Comparison of ENCODE assay signal across 11 mouse cellular contexts in genomic region chr1:151461265-151461664, GRCm38 (mm10). TPM values are rescaled to one million over a fixed set of nuclear protein-coding genes. Genes with fewer than 3 reads are reported as not detected.
A peak's percentile ranks its signal among the peaks of the same experiment; 100 is the strongest.
DNase-seq lines count a peak whose midpoint lies in the region; ATAC-seq and TF ChIP-seq lines count a peak whose summit lies in the region.
"Had no signal": no experiment of that assay in that cellular context is flagged by ENCODE, and none has a peak within 500 bp of the region (broad histone marks: within the 10 kb centered on the region; RNA-seq: fewer than 3 reads in every experiment).

No protein-coding gene starts in this region.

- H3K27me3 ChIP-seq in forebrain, postnatal 0 days (ENCODE audit: insufficient read depth, low read length): no peaks in the 10 kb centered on the region
- no peaks in the 10 kb centered on the region for H3K27me3 ChIP-seq in forebrain, embryonic 12.5 days
- H3K27me3 ChIP-seq in liver, postnatal 0 days (ENCODE audit: insufficient read depth, low read length): no peaks in the 10 kb centered on the region
- no peaks in the 10 kb centered on the region for H3K27me3 ChIP-seq in liver, embryonic 11.5 days (replicated peaks; ENCODE audit: control insufficient read depth, insufficient read depth, low read length)
- H3K27me3 ChIP-seq in CH12.LX (replicated peaks): no peaks in the 10 kb centered on the region
- H3K27me3 ChIP-seq: embryonic facial prominence, embryonic 12.5 days; hindbrain, embryonic 15.5 days; liver, embryonic 15.5 days had no signal

- dilution Hi-C loops in CH12.LX (cut with MboI; ENCODE audit: extremely low pct_ligation_motif_present, extremely low pct_unique_long_range_greater_than_20kb, low sequenced_read_pairs): no loop called here

- H3K4me3 ChIP-seq in forebrain, postnatal 0 days (ENCODE audit: low read depth, low read length): no peak overlapping the region
- H3K4me3 ChIP-seq in forebrain, embryonic 12.5 days (replicated peaks): no peak overlapping the region
- no peak overlapping the region for H3K4me3 ChIP-seq in liver, postnatal 0 days (ENCODE audit: low read depth, low read length)
- no peak overlapping the region for H3K4me3 ChIP-seq in liver, embryonic 11.5 days (ENCODE audit: low read depth, low read length)
- no peak overlapping the region for H3K4me3 ChIP-seq in CH12.LX (replicated peaks in 1 of 3; ENCODE audit: low read depth in 2 of 3, low read length in 2 of 3, poor library complexity in 1 of 3)
- H3K4me3 ChIP-seq: embryonic facial prominence, embryonic 12.5 days; hindbrain, embryonic 15.5 days; liver, embryonic 15.5 days had no signal

- H3K27ac ChIP-seq in forebrain, postnatal 0 days (ENCODE audit: low read depth, low read length): no peak overlapping the region
- no peak overlapping the region for H3K27ac ChIP-seq in forebrain, embryonic 12.5 days
- H3K27ac ChIP-seq in liver, postnatal 0 days (ENCODE audit: low read depth): no peak overlapping the region
- no peak overlapping the region for H3K27ac ChIP-seq in liver, embryonic 11.5 days (ENCODE audit: low read depth, low read length)
- no peak overlapping the region for H3K27ac ChIP-seq in CH12.LX (ENCODE audit: insufficient read depth, low read depth)
- H3K27ac ChIP-seq: embryonic facial prominence, embryonic 12.5 days; hindbrain, embryonic 15.5 days; liver, embryonic 15.5 days had no signal

- peak; percentile 46 for TF ChIP-seq CTCF in forebrain, postnatal 0 days (IDR thresholded peaks at IDR 0.05; ENCODE audit: low read depth)
- TF ChIP-seq CTCF in liver, postnatal 0 days (IDR thresholded peaks at IDR 0.05; ENCODE audit: low read depth): peak; percentile 49
- peak in 1 of 2 experiments; percentile 34; a peak in 2 of 4 replicates for TF ChIP-seq CTCF in CH12.LX (conservative IDR thresholded peaks at IDR 0.05 in 1 of 2, IDR thresholded peaks at IDR 0.05 in 1 of 2; ENCODE audit: low read depth in 2 of 2, low read length in 2 of 2)
- TF ChIP-seq CTCF in brain, embryonic 14.5 days (IDR thresholded peaks at IDR 0.05; ENCODE audit: borderline replicate concordance, extremely low read depth, insufficient read depth, insufficient read length): peak; percentile 37; the same call in 1 of the 2 replicates

- DNase-seq in forebrain, postnatal 0 days: peak; percentile 25
- DNase-seq in liver, postnatal 0 days: peak; percentile 18
- DNase-seq in liver, embryonic 11.5 days (ENCODE audit: low spot score): no peak
- DNase-seq in CH12.LX (ENCODE audit: extremely low read depth): peak; percentile 20
- DNase-seq in brain, embryonic 14.5 days (ENCODE audit: low read depth): peak; percentile 27
- DNase-seq in frontal cortex, postnatal 10 days (ENCODE audit: low spot score in 2 of 2): no peak
- DNase-seq in kidney, adult 9 months: no peak

- TF ChIP-seq POLR2A in CH12.LX (IDR thresholded peaks at IDR 0.05; ENCODE audit: low read depth, low read length): no peak
- no peak for TF ChIP-seq POLR2A in brain, embryonic 14.5 days (IDR thresholded peaks at IDR 0.05; ENCODE audit: borderline replicate concordance, extremely low read depth, insufficient read depth, insufficient read length, poor library complexity, severe bottlenecking)

- no peak; the same call in none of the 2 replicates for TF ChIP-seq RAD21 in CH12.LX (IDR thresholded peaks at IDR 0.05; ENCODE audit: low read depth, low read length)

- H3K4me2 ChIP-seq in forebrain, postnatal 0 days (ENCODE audit: low read depth): no peak overlapping the region
- H3K4me2 ChIP-seq in forebrain, embryonic 12.5 days: no peak overlapping the region
- H3K4me2 ChIP-seq in liver, postnatal 0 days (ENCODE audit: low read depth, low read length): no peak overlapping the region
- no peak overlapping the region for H3K4me2 ChIP-seq in liver, embryonic 11.5 days
- H3K4me2 ChIP-seq in CH12.LX (ENCODE audit: insufficient read depth, low read depth, poor library complexity, severe bottlenecking): no peak overlapping the region
- H3K4me2 ChIP-seq: embryonic facial prominence, embryonic 12.5 days; hindbrain, embryonic 15.5 days; liver, embryonic 15.5 days had no signal

- 82% methylated on average over 9 of the region's 9 CpGs for WGBS in forebrain, postnatal 0 days
- WGBS in forebrain, embryonic 12.5 days: 82% methylated on average over 9 of the region's 9 CpGs
- WGBS in liver, postnatal 0 days (ENCODE audit: insufficient replicate concordance): 89% methylated on average over 9 of the region's 9 CpGs
- WGBS in liver, embryonic 11.5 days: 83% methylated on average over 9 of the region's 9 CpGs

- in situ Hi-C loops in CH12.LX (cut with MboI; ENCODE audit: low pct_ligation_motif_present, low pct_unique_long_range_greater_than_20kb, low sequenced_read_pairs): loop anchor here (25.0 kb wide), 1 partner anchor 251 kb away; no protein-coding TSS in a partner anchor

- H3K9ac ChIP-seq in forebrain, postnatal 0 days: no peak overlapping the region
- H3K9ac ChIP-seq in forebrain, embryonic 12.5 days: no peak overlapping the region
- no peak overlapping the region for H3K9ac ChIP-seq in liver, postnatal 0 days (replicated peaks)
- H3K9ac ChIP-seq in liver, embryonic 11.5 days (ENCODE audit: low read depth, low read length): no peak overlapping the region
- no peak overlapping the region for H3K9ac ChIP-seq in CH12.LX (ENCODE audit: insufficient read depth, low read depth)
- H3K9ac ChIP-seq: embryonic facial prominence, embryonic 12.5 days; hindbrain, embryonic 15.5 days; liver, embryonic 15.5 days had no signal

- H3K9me3 ChIP-seq in forebrain, postnatal 0 days (ENCODE audit: low read length): no peaks in the 10 kb centered on the region
- H3K9me3 ChIP-seq in forebrain, embryonic 12.5 days: no peaks in the 10 kb centered on the region
- no peaks in the 10 kb centered on the region for H3K9me3 ChIP-seq in liver, postnatal 0 days (ENCODE audit: low read length)
- no peaks in the 10 kb centered on the region for H3K9me3 ChIP-seq in liver, embryonic 11.5 days (ENCODE audit: control insufficient read depth, low read length)
- H3K9me3 ChIP-seq in CH12.LX (replicated peaks; ENCODE audit: low read length): no peaks in the 10 kb centered on the region
- H3K9me3 ChIP-seq: embryonic facial prominence, embryonic 12.5 days; hindbrain, embryonic 15.5 days; liver, embryonic 15.5 days had no signal

- H3K4me1 ChIP-seq in forebrain, postnatal 0 days (ENCODE audit: insufficient read depth): no peaks in the 10 kb centered on the region
- H3K4me1 ChIP-seq in forebrain, embryonic 12.5 days: no peaks in the 10 kb centered on the region
- H3K4me1 ChIP-seq in liver, postnatal 0 days (ENCODE audit: insufficient read depth): no peaks in the 10 kb centered on the region
- H3K4me1 ChIP-seq in liver, embryonic 11.5 days (replicated peaks; ENCODE audit: control insufficient read depth, insufficient read depth, low read length): no peaks in the 10 kb centered on the region
- peaks cover 0 to 8% of the 10 kb centered on the region in 2 experiments; a peak in 1 of 4 replicates for H3K4me1 ChIP-seq in CH12.LX (ENCODE audit: control insufficient read depth in 1 of 2, insufficient read depth in 2 of 2)
- H3K4me1 ChIP-seq: embryonic facial prominence, embryonic 12.5 days; hindbrain, embryonic 15.5 days; liver, embryonic 15.5 days had no signal

- ATAC-seq in forebrain, postnatal 0 days: peak; percentile 34; the same call in 1 of the 2 replicates
- no peak for ATAC-seq in forebrain, embryonic 12.5 days (ENCODE audit: low FRiP score)
- no peak for ATAC-seq in liver, postnatal 0 days
- ATAC-seq in liver, embryonic 11.5 days (replicated peaks; ENCODE audit: low FRiP score): no peak

- no peaks in the 10 kb centered on the region for H3K79me2 ChIP-seq in CH12.LX (replicated peaks; ENCODE audit: control insufficient read depth, extremely low read depth, insufficient read depth, poor library complexity, severe bottlenecking)

- no peak for TF ChIP-seq EP300 in liver, postnatal 0 days (IDR thresholded peaks at IDR 0.05; ENCODE audit: low read depth)
- TF ChIP-seq EP300 in CH12.LX (IDR thresholded peaks at IDR 0.05; ENCODE audit: low read length): no peak

- H3K36me3 ChIP-seq in forebrain, postnatal 0 days (ENCODE audit: insufficient read depth): peaks cover 30% of the 10 kb centered on the region
- H3K36me3 ChIP-seq in forebrain, embryonic 12.5 days (replicated peaks): peaks cover 40% of the 10 kb centered on the region
- peaks cover 32% of the 10 kb centered on the region for H3K36me3 ChIP-seq in liver, postnatal 0 days (replicated peaks; ENCODE audit: insufficient read depth, low read length)
- peaks cover 10% of the 10 kb centered on the region for H3K36me3 ChIP-seq in liver, embryonic 11.5 days (ENCODE audit: control insufficient read depth, insufficient read depth, low read length)
- H3K36me3 ChIP-seq in CH12.LX (replicated peaks in 1 of 2; ENCODE audit: control insufficient read depth in 1 of 2, insufficient read depth in 1 of 2, low read length in 1 of 2): peaks cover 35 to 56% of the 10 kb centered on the region in 2 experiments

RNA-seq across cellular contexts. Expression of gene Trmt1l, which starts 32.9 kb away (rescaled TPM):
- total RNA-seq in forebrain, postnatal 0 days (2014; rRNA removed): 21.3 and 23.2 TPM in 2 replicates
- 11.7 and 16.4 TPM in 2 replicates for polyA plus RNA-seq in forebrain, postnatal 0 days (2015; fragmentation: Nextera tagmentation; extraction: Ambion mirVana)
- polyA plus RNA-seq in forebrain, embryonic 12.5 days (2016; fragmentation: Nextera tagmentation; extraction: Ambion mirVana): 60.1 and 63.3 TPM in 2 replicates
- polyA plus RNA-seq in liver, postnatal 0 days (2015; fragmentation: Nextera tagmentation; extraction: Ambion mirVana): 10.9 and 12.6 TPM in 2 replicates
- 44.5 and 48.7 TPM in 2 replicates for polyA plus RNA-seq in liver, embryonic 11.5 days (2014; fragmentation: Nextera tagmentation; extraction: Ambion mirVana)
- 21.6 and 21.8 TPM in 2 replicates for total RNA-seq in CH12.LX (2012; rRNA removed)
- 20.9 and 22.7 TPM in 2 replicates for total RNA-seq in CH12.LX (2014; rRNA removed)
- polyA plus RNA-seq in CH12.LX (2012; ENCODE audit: insufficient read length, low read depth): 18.9 and 23.7 TPM in 2 replicates
- polyA plus RNA-seq in brain, embryonic 14.5 days (2012; rRNA removed): 33.2 and 33.6 TPM in 2 replicates

RNA-seq across cellular contexts. Expression of gene Swt1, which starts 33.0 kb away (rescaled TPM):
- 14.4 and 22.2 TPM in 2 replicates for total RNA-seq in forebrain, postnatal 0 days (2014; rRNA removed)
- polyA plus RNA-seq in forebrain, postnatal 0 days (2015; fragmentation: Nextera tagmentation; extraction: Ambion mirVana): 12.6 and 12.9 TPM in 2 replicates
- 26.9 and 27.1 TPM in 2 replicates for polyA plus RNA-seq in forebrain, embryonic 12.5 days (2016; fragmentation: Nextera tagmentation; extraction: Ambion mirVana)
- 17.2 and 20.6 TPM in 2 replicates for polyA plus RNA-seq in liver, postnatal 0 days (2015; fragmentation: Nextera tagmentation; extraction: Ambion mirVana)
- polyA plus RNA-seq in liver, embryonic 11.5 days (2014; fragmentation: Nextera tagmentation; extraction: Ambion mirVana): 19.1 and 20.7 TPM in 2 replicates
- 10.8 and 14.8 TPM in 2 replicates for total RNA-seq in CH12.LX (2012; rRNA removed)
- total RNA-seq in CH12.LX (2014; rRNA removed): 19.6 and 28.7 TPM in 2 replicates
- polyA plus RNA-seq in CH12.LX (2012; ENCODE audit: insufficient read length, low read depth): 6.9 and 8.0 TPM in 2 replicates
- polyA plus RNA-seq in brain, embryonic 14.5 days (2012; rRNA removed): 12.0 and 15.0 TPM in 2 replicates

RNA-seq across cellular contexts. Expression of gene Rnf2, which starts 39.5 kb away (rescaled TPM):
- 83.1 and 84.2 TPM in 2 replicates for total RNA-seq in forebrain, postnatal 0 days (2014; rRNA removed)
- 76.6 and 78.4 TPM in 2 replicates for polyA plus RNA-seq in forebrain, postnatal 0 days (2015; fragmentation: Nextera tagmentation; extraction: Ambion mirVana)
- polyA plus RNA-seq in forebrain, embryonic 12.5 days (2016; fragmentation: Nextera tagmentation; extraction: Ambion mirVana): 139 and 143 TPM in 2 replicates
- polyA plus RNA-seq in liver, postnatal 0 days (2015; fragmentation: Nextera tagmentation; extraction: Ambion mirVana): 18.8 and 19.4 TPM in 2 replicates
- polyA plus RNA-seq in liver, embryonic 11.5 days (2014; fragmentation: Nextera tagmentation; extraction: Ambion mirVana): 60.3 and 67.9 TPM in 2 replicates
- total RNA-seq in CH12.LX (2012; rRNA removed) (52.5 and 53.7 TPM in 2 replicates), CH12.LX (2014; rRNA removed) (127 and 134 TPM in 2 replicates)
- polyA plus RNA-seq in CH12.LX (2012; ENCODE audit: insufficient read length, low read depth): 53.4 and 55.1 TPM in 2 replicates
- polyA plus RNA-seq in brain, embryonic 14.5 days (2012; rRNA removed): 115 and 116 TPM in 2 replicates

Comparison
In these comparisons a context has a peak if more than half of its experiments do, and no peak if none do; other contexts are left out.
1. DNase-seq: peak in forebrain, postnatal 0 days (single experiment), liver, postnatal 0 days (single experiment), CH12.LX (single experiment) and brain, embryonic 14.5 days (single experiment); none in liver, embryonic 11.5 days (single experiment), frontal cortex, postnatal 10 days (0 of 2) and kidney, adult 9 months (single experiment).